Comparison of ENCODE assay signal across 8 mouse cellular contexts in genomic region chr2:148875335-148875811, GRCm38 (mm10). TPM values are rescaled to one million over a fixed set of nuclear protein-coding genes. Genes with fewer than 3 reads are reported as not detected.
DNase-seq lines count a peak whose midpoint lies in the region; ATAC-seq and TF ChIP-seq lines count a peak whose summit lies in the region.

TSS of gene Cst3 (minus strand) at chr2:148875692.

- H3K9ac ChIP-seq in forebrain, embryonic 12.5 days, result peak within 1 kb of the TSS; percentile 89
- peak within 1 kb of the TSS; percentile 91 for H3K9ac ChIP-seq in heart, postnatal 0 days (replicated peaks; ENCODE audit: low read depth, low read length)
- peak within 1 kb of the TSS; percentile 77 for H3K9ac ChIP-seq in liver, embryonic 16.5 days (ENCODE audit: low read depth, low read length)
- H3K9ac ChIP-seq in neural tube, embryonic 13.5 days, result peak within 1 kb of the TSS; percentile 86

- peak; percentile 95 for ATAC-seq in forebrain, embryonic 12.5 days (ENCODE audit: low FRiP score)
- peak; percentile 95 for ATAC-seq in heart, postnatal 0 days (ENCODE audit: insufficient read depth, low read depth)
- peak; percentile 91 for ATAC-seq in liver, embryonic 16.5 days (ENCODE audit: low read depth)
- ATAC-seq in neural tube, embryonic 13.5 days (ENCODE audit: low read depth), result peak; percentile 94

- DNase-seq in CD8-positive naive resting alpha-beta T cell, adult 2 months (ENCODE audit: low read depth in 2 of 2, low spot score in 2 of 2), result peak; percentile 76 to 80
- DNase-seq in c-Kit-positive CD71-positive TER-119-negative erythroid progenitor cells, embryonic 14.5 days (ENCODE audit: low read depth), result peak; percentile 60
- DNase-seq in heart, postnatal 0 days (ENCODE audit: low spot score), result peak; percentile 97
- DNase-seq in kidney, postnatal 4 days, result peak; percentile 95 to 96

- H3K4me2 ChIP-seq in forebrain, embryonic 12.5 days, result peak within 1 kb of the TSS; percentile 84
- H3K4me2 ChIP-seq in heart, postnatal 0 days (ENCODE audit: low read depth, low read length), result peak within 1 kb of the TSS; percentile 91
- H3K4me2 ChIP-seq in liver, embryonic 16.5 days (ENCODE audit: low read depth, low read length), result peak within 1 kb of the TSS; percentile 84
- peak within 1 kb of the TSS; percentile 92 for H3K4me2 ChIP-seq in neural tube, embryonic 13.5 days

- peak; percentile 78; the same call in 1 of the 2 replicates for TF ChIP-seq EP300 in heart, postnatal 0 days (IDR thresholded peaks at IDR 0.05; ENCODE audit: low read depth)

- H3K36me3 ChIP-seq in forebrain, embryonic 12.5 days (replicated peaks), result peaks cover 22% of the 10 kb centered on the region
- peaks cover 22% of the 10 kb centered on the region for H3K36me3 ChIP-seq in heart, postnatal 0 days (replicated peaks; ENCODE audit: control insufficient read depth, insufficient read depth, low read length)
- no peaks in the 10 kb centered on the region; the same call in 1 of the 2 replicates for H3K36me3 ChIP-seq in liver, embryonic 16.5 days (ENCODE audit: control insufficient read depth, insufficient read depth)
- peaks cover 23% of the 10 kb centered on the region for H3K36me3 ChIP-seq in neural tube, embryonic 13.5 days
- no peaks in the 10 kb centered on the region for H3K36me3 ChIP-seq in testis, adult 2 months (ENCODE audit: control insufficient read depth, insufficient read depth, low read length)

- TF ChIP-seq CTCF in heart, postnatal 0 days (IDR thresholded peaks at IDR 0.05; ENCODE audit: low read depth), result peak; percentile 43
- no peak for TF ChIP-seq CTCF in testis, adult 2 months (IDR thresholded peaks at IDR 0.05; ENCODE audit: control insufficient read depth, insufficient read depth, insufficient replicate concordance, low read depth, low read length)

- H3K4me1 ChIP-seq in forebrain, embryonic 12.5 days, result peaks cover 27% of the 10 kb centered on the region
- peaks cover 60% of the 10 kb centered on the region for H3K4me1 ChIP-seq in heart, postnatal 0 days (ENCODE audit: control insufficient read depth, insufficient read depth)
- peaks cover 13% of the 10 kb centered on the region for H3K4me1 ChIP-seq in liver, embryonic 16.5 days (ENCODE audit: control insufficient read depth, low read depth, low read length)
- H3K4me1 ChIP-seq in neural tube, embryonic 13.5 days (replicated peaks), result peaks cover 31% of the 10 kb centered on the region
- peaks cover 7% of the 10 kb centered on the region for H3K4me1 ChIP-seq in testis, adult 2 months (ENCODE audit: control insufficient read depth, insufficient read depth, low read length)

- H3K27ac ChIP-seq in forebrain, embryonic 12.5 days, result peak within 1 kb of the TSS; percentile 88
- peak within 1 kb of the TSS; percentile 97 for H3K27ac ChIP-seq in heart, postnatal 0 days (ENCODE audit: low read depth)
- H3K27ac ChIP-seq in liver, embryonic 16.5 days (ENCODE audit: low read length), result peak within 1 kb of the TSS; percentile 84
- H3K27ac ChIP-seq in neural tube, embryonic 13.5 days (replicated peaks), result peak within 1 kb of the TSS; percentile 88
- peak within 1 kb of the TSS; percentile 70 for H3K27ac ChIP-seq in testis, adult 2 months (ENCODE audit: control insufficient read depth, insufficient read depth, low read depth, low read length)

- TF ChIP-seq POLR2A in testis, adult 2 months (IDR thresholded peaks at IDR 0.05; ENCODE audit: control insufficient read depth, low read depth, low read length), result peak; percentile 62

- peak within 1 kb of the TSS; percentile 83 for H3K4me3 ChIP-seq in forebrain, embryonic 12.5 days (replicated peaks)
- H3K4me3 ChIP-seq in heart, postnatal 0 days (ENCODE audit: low read depth, low read length), result peak within 1 kb of the TSS; percentile 98
- H3K4me3 ChIP-seq in liver, embryonic 16.5 days (ENCODE audit: low read depth, low read length), result peak within 1 kb of the TSS; percentile 81
- peak within 1 kb of the TSS; percentile 92 for H3K4me3 ChIP-seq in neural tube, embryonic 13.5 days
- H3K4me3 ChIP-seq in testis, adult 2 months (ENCODE audit: control insufficient read depth, low read depth, low read length), result peak within 1 kb of the TSS; percentile 84

- no peaks in the 10 kb centered on the region for H3K9me3 ChIP-seq in forebrain, embryonic 12.5 days
- no peaks in the 10 kb centered on the region for H3K9me3 ChIP-seq in heart, postnatal 0 days (replicated peaks; ENCODE audit: control insufficient read depth, low read length)
- no peaks in the 10 kb centered on the region for H3K9me3 ChIP-seq in liver, embryonic 16.5 days (replicated peaks; ENCODE audit: control insufficient read depth, low read length)
- H3K9me3 ChIP-seq in neural tube, embryonic 13.5 days, result no peaks in the 10 kb centered on the region

- 1% methylated on average over 19 of the region's 19 CpGs for WGBS in forebrain, embryonic 12.5 days
- WGBS in heart, postnatal 0 days, result under 1% methylated on average over 19 of the region's 19 CpGs
- WGBS in liver, embryonic 16.5 days (ENCODE audit: insufficient replicate concordance), result 0% methylated on average over 19 of the region's 19 CpGs
- WGBS in neural tube, embryonic 13.5 days, result 1% methylated on average over 19 of the region's 19 CpGs

- no peaks in the 10 kb centered on the region for H3K27me3 ChIP-seq in forebrain, embryonic 12.5 days
- no peaks in the 10 kb centered on the region for H3K27me3 ChIP-seq in heart, postnatal 0 days (ENCODE audit: control insufficient read depth, insufficient read depth, low read length)
- no peaks in the 10 kb centered on the region for H3K27me3 ChIP-seq in liver, embryonic 16.5 days (ENCODE audit: control insufficient read depth, insufficient read depth, low read depth, low read length)
- no peaks in the 10 kb centered on the region for H3K27me3 ChIP-seq in neural tube, embryonic 13.5 days
- no peaks in the 10 kb centered on the region for H3K27me3 ChIP-seq in testis, adult 2 months (ENCODE audit: control insufficient read depth, insufficient read depth, low read length)

RNA-seq across cellular contexts. Expression of gene Cst3, which starts in this region (rescaled TPM):
- polyA plus RNA-seq in forebrain, embryonic 12.5 days (2016; fragmentation: Nextera tagmentation; extraction: Ambion mirVana), result 290 and 307 TPM in 2 replicates
- total RNA-seq in heart, postnatal 0 days (2014; rRNA removed; ENCODE audit: low replicate concordance), result 499 and 550 TPM in 2 replicates
- 883 and 898 TPM in 2 replicates for polyA plus RNA-seq in heart, postnatal 0 days (2015; fragmentation: Nextera tagmentation; extraction: Ambion mirVana)
- 179 and 183 TPM in 2 replicates for polyA plus RNA-seq in liver, embryonic 16.5 days (2015; fragmentation: Nextera tagmentation; extraction: Ambion mirVana)
- 512 and 524 TPM in 2 replicates for polyA plus RNA-seq in neural tube, embryonic 13.5 days (2015; fragmentation: Nextera tagmentation; extraction: Ambion mirVana)
- 442 and 443 TPM in 2 replicates for polyA plus RNA-seq in testis, adult 2 months (2012; rRNA removed)

Comparison
In these comparisons a context has a peak if more than half of its experiments do, and no peak if none do; other contexts are left out.
1. Peak in every context shown above with its lines: DNase-seq, ATAC-seq, H3K4me3 ChIP-seq and H3K27ac ChIP-seq.